19 mouse cellular contexts compared by ENCODE assay signal in the genomic region with DNA sequence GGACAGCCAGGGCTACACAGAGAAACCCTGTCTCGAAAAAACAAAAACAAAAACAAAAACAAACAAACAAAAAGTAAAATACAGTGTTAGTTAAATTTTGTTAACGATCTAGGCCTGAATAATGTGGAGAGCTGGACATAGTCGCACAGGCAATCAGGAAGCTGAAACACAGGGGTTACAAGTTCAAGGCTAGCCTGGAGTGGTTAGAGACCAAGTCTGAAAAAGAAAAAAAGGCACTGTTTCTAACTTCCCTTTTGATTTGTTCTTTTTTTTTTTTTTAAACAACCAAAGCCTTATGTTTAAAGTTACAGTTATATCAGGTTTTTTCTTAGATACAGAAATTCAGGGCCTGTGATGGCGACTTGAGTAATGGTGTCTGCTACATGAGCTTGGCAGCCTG. TPM values are rescaled to one million over a fixed set of nuclear protein-coding genes. Genes with fewer than 3 reads are reported as not detected.
DNase-seq lines count a peak whose midpoint lies in the region; ATAC-seq and TF ChIP-seq lines count a peak whose summit lies in the region.
"Had no signal": no experiment of that assay in that cellular context is flagged by ENCODE, and none has a peak within 500 bp of the region (broad histone marks: within the 10 kb centered on the region; RNA-seq: fewer than 3 reads in every experiment).

No protein-coding gene starts in this region.

- H3K9ac ChIP-seq in liver, embryonic 13.5 days = peak overlapping the region; percentile 61
- H3K9ac ChIP-seq in liver, embryonic 15.5 days = no peak overlapping the region
- H3K9ac ChIP-seq: forebrain, embryonic 15.5 days; hindbrain, embryonic 13.5 days had no signal

- TF ChIP-seq POLR2A in bone marrow macrophage, adult 2 months (IDR thresholded peaks at IDR 0.05; ENCODE audit: borderline replicate concordance, low read depth, low read length) = no peak

- no peak for ATAC-seq in liver, embryonic 13.5 days (ENCODE audit: low read depth)
- ATAC-seq in liver, embryonic 15.5 days (ENCODE audit: insufficient read depth) = no peak
- ATAC-seq in megakaryocyte, adult 5-6 weeks (ENCODE audit: poor library complexity, severe bottlenecking) = no peak
- ATAC-seq: CD4-positive, CD25-positive, alpha-beta regulatory T cell, adult 4 months; forebrain, embryonic 15.5 days; hindbrain, postnatal 0 days had no signal

- H3K9me3 ChIP-seq in liver, embryonic 13.5 days (replicated peaks) = no peaks in the 10 kb centered on the region
- no peaks in the 10 kb centered on the region for H3K9me3 ChIP-seq in liver, embryonic 15.5 days (replicated peaks)
- H3K9me3 ChIP-seq: forebrain, embryonic 15.5 days had no signal

- 0 out of 2 replicates have a peak overlapping the region, but pooled peaks have one; percentile 60 for H3K4me2 ChIP-seq in liver, embryonic 13.5 days
- H3K4me2 ChIP-seq in liver, embryonic 15.5 days = peak overlapping the region; percentile 60; the same call in 1 of the 2 replicates
- H3K4me2 ChIP-seq: forebrain, embryonic 15.5 days; hindbrain, embryonic 13.5 days had no signal

- WGBS in liver, embryonic 13.5 days (ENCODE audit: insufficient replicate concordance) = 78% methylated on average over 4 of the region's 4 CpGs
- 77% methylated on average over 4 of the region's 4 CpGs for WGBS in liver, embryonic 15.5 days (ENCODE audit: insufficient replicate concordance)

- no peak for DNase-seq in liver, embryonic 13.5 days
- no peak for DNase-seq in liver
- no peak for DNase-seq in lung, postnatal 14 days
- DNase-seq in left cerebral cortex, adult 8-10 months (ENCODE audit: low spot score in 2 of 2) = no peak
- DNase-seq: adrenal gland, postnatal 10 days; B cell, adult 2 months; cerebellum, adult 2 months; cerebellum, postnatal 10 days; gastrocnemius, postnatal 36 days; heart, adult 11 months; heart, postnatal 10 days had no signal

- H3K4me1 ChIP-seq in liver, embryonic 13.5 days (replicated peaks) = peaks cover 94% of the 10 kb centered on the region
- peaks cover 83% of the 10 kb centered on the region for H3K4me1 ChIP-seq in bone marrow macrophage, adult 2 months (ENCODE audit: control insufficient read depth, insufficient read depth, low read length)
- peaks cover 93% of the 10 kb centered on the region for H3K4me1 ChIP-seq in liver, embryonic 15.5 days (replicated peaks)
- H3K4me1 ChIP-seq: forebrain, embryonic 15.5 days had no signal

- H3K4me3 ChIP-seq in liver, embryonic 13.5 days (replicated peaks) = no peak overlapping the region
- H3K4me3 ChIP-seq in bone marrow macrophage, adult 2 months (ENCODE audit: insufficient read depth, low read length) = no peak overlapping the region
- no peak overlapping the region for H3K4me3 ChIP-seq in liver, embryonic 15.5 days (replicated peaks)
- H3K4me3 ChIP-seq: embryonic facial prominence, embryonic 10.5 days; forebrain, embryonic 15.5 days; hindbrain, embryonic 13.5 days had no signal

- no peak for TF ChIP-seq CTCF in bone marrow macrophage, adult 2 months (IDR thresholded peaks at IDR 0.05; ENCODE audit: low read depth, low read length)

- no peaks in the 10 kb centered on the region for H3K27me3 ChIP-seq in liver, embryonic 13.5 days
- H3K27me3 ChIP-seq in liver, embryonic 15.5 days = no peaks in the 10 kb centered on the region
- H3K27me3 ChIP-seq: forebrain, embryonic 15.5 days; hindbrain, embryonic 13.5 days had no signal

- peak overlapping the region; percentile 91 for H3K27ac ChIP-seq in liver, embryonic 13.5 days
- peak overlapping the region; percentile 83 for H3K27ac ChIP-seq in bone marrow macrophage, adult 2 months (ENCODE audit: insufficient read depth, low read depth, low read length)
- H3K27ac ChIP-seq in liver, embryonic 15.5 days (replicated peaks) = peak overlapping the region; percentile 93
- H3K27ac ChIP-seq: hindbrain, embryonic 13.5 days; hindbrain, postnatal 0 days had no signal

- peaks cover 13% of the 10 kb centered on the region for H3K36me3 ChIP-seq in liver, embryonic 13.5 days
- peaks cover 6% of the 10 kb centered on the region; the same call in 1 of the 2 replicates for H3K36me3 ChIP-seq in liver, embryonic 15.5 days (replicated peaks)
- H3K36me3 ChIP-seq: forebrain, embryonic 15.5 days had no signal

RNA-seq across cellular contexts. Expression of a gene that starts 12.5 kb away (rescaled TPM):
- 13.9 and 14.2 TPM in 2 replicates for polyA plus RNA-seq in liver, embryonic 13.5 days (2015; fragmentation: Nextera tagmentation; extraction: Ambion mirVana)
- 22.0 and 28.2 TPM in 2 replicates for polyA plus RNA-seq in bone marrow macrophage, adult 2 months (2012; ENCODE audit: insufficient read depth, insufficient read length, missing spikeins)
- polyA plus RNA-seq in liver, embryonic 15.5 days (2015; fragmentation: Nextera tagmentation; extraction: Ambion mirVana) = 17.9 and 18.3 TPM in 2 replicates
- total RNA-seq in megakaryocyte, adult 5-6 weeks (2015) = 14.1 and 16.3 TPM in 2 replicates
- 10.0 and 12.6 TPM in 2 replicates for total RNA-seq in megakaryocyte, adult 5-6 weeks (2017)
- 10 to 100 TPM; 25.8 to 31.5 (median 27.5) TPM for total RNA-seq in left cerebral cortex, adult 8-10 months (2022)

RNA-seq across cellular contexts. Expression of a gene that starts 20.6 kb away (rescaled TPM):
- 21.2 and 22.5 TPM in 2 replicates for polyA plus RNA-seq in liver, embryonic 13.5 days (2015; fragmentation: Nextera tagmentation; extraction: Ambion mirVana)
- polyA plus RNA-seq in bone marrow macrophage, adult 2 months (2012; ENCODE audit: insufficient read depth, insufficient read length, missing spikeins) = 105 and 129 TPM in 2 replicates
- polyA plus RNA-seq in liver, embryonic 15.5 days (2015; fragmentation: Nextera tagmentation; extraction: Ambion mirVana) = 18.1 and 20.7 TPM in 2 replicates
- total RNA-seq in megakaryocyte, adult 5-6 weeks (2015) = 45.4 and 46.8 TPM in 2 replicates
- 41.0 and 46.9 TPM in 2 replicates for total RNA-seq in megakaryocyte, adult 5-6 weeks (2017)
- 10 to 100 TPM; 48.3 to 62.8 (median 49.9) TPM for total RNA-seq in left cerebral cortex, adult 8-10 months (2022)

RNA-seq across cellular contexts. Expression of a gene that starts 53.6 kb away (rescaled TPM):
- 2.1 and 2.2 TPM in 2 replicates for polyA plus RNA-seq in liver, embryonic 13.5 days (2015; fragmentation: Nextera tagmentation; extraction: Ambion mirVana)
- 0.92 and 1.9 TPM in 2 replicates for polyA plus RNA-seq in bone marrow macrophage, adult 2 months (2012; ENCODE audit: insufficient read depth, insufficient read length, missing spikeins)
- 1.2 and 1.4 TPM in 2 replicates for polyA plus RNA-seq in liver, embryonic 15.5 days (2015; fragmentation: Nextera tagmentation; extraction: Ambion mirVana)
- not detected in 2 replicates for total RNA-seq in megakaryocyte, adult 5-6 weeks (2015)
- 0.77 and 0.95 TPM in 2 replicates for total RNA-seq in megakaryocyte, adult 5-6 weeks (2017)
- total RNA-seq in left cerebral cortex, adult 8-10 months (2022) = 1 to 10 TPM; 3.3 to 5.0 (median 4.1) TPM
- total RNA-seq: gastrocnemius, postnatal 36 days had no signal
